Mouse (Mus musculus): ENCODE measurements around the gene Tmem59l.

- TF ChIP-seq POLR2A (IDR thresholded peaks at IDR 0.05; ENCODE audit: extremely low read depth, insufficient read depth, low read length) (peak; percentile 85), CTCF (IDR thresholded peaks at IDR 0.05; ENCODE audit: extremely low read depth, insufficient read depth, low read length) (no peak)
Observed at GRCm38 (mm10) chr8:70527512-70528181, 40.5 kb upstream of the Tmem59l start, which contains the start of the genes Fkbp8 and Kxd1.

Data from cortical plate, adult 2 months (tissue).